Mouse (Mus musculus) embryonic fibroblast, embryonic 13.5 days (primary cell): ENCODE data around the gene Rsu1. TPM values are rescaled to one million over a fixed set of nuclear protein-coding genes. Genes with fewer than 3 reads are reported as not detected.

ENCODE experiments used
- H3K27ac ChIP-seq: 2 replicates; pipeline ENCODE4 v1.5.1; 2012; ENCODE audit warnings: low read length, control low read depth, inconsistent platforms; ENCODE audit not compliant: insufficient read depth
- H3K4me1 ChIP-seq: 2 replicates; pipeline ENCODE4 v1.6.1; 2011; ENCODE audit warnings: low read length; ENCODE audit not compliant: control insufficient read depth, insufficient read depth
- H3K4me3 ChIP-seq: 2 replicates; pipeline ENCODE4 v1.5.1; 2011; ENCODE audit warnings: mild to moderate bottlenecking, control low read depth, low read length; ENCODE audit not compliant: insufficient read depth
- CTCF ChIP-seq: IDR thresholded peaks from 2 replicates; pipeline ENCODE4 v1.5.1; 2011; ENCODE audit warnings: mild to moderate bottlenecking, control low read depth, low read length, moderate library complexity, borderline replicate concordance; ENCODE audit not compliant: insufficient read depth
- POLR2A ChIP-seq: IDR thresholded peaks from 2 replicates; pipeline ENCODE4 v1.6.1; 2011; ENCODE audit warnings: low read depth, mild to moderate bottlenecking, control low read depth, low read length, moderate library complexity
- polyA plus RNA-seq: library from polyadenylated mRNA; stranded (reverse); fragments of >200 nt; gene quantifications from 2 replicates; pipeline ENCODE4 v1.2.4, GENCODE M21; 2011; ENCODE audit warnings: low read depth; ENCODE audit not compliant: missing spikeins, insufficient read length

Gene Rsu1
- polyA plus RNA-seq, 1 experiment: 235 TPM

DNA sequence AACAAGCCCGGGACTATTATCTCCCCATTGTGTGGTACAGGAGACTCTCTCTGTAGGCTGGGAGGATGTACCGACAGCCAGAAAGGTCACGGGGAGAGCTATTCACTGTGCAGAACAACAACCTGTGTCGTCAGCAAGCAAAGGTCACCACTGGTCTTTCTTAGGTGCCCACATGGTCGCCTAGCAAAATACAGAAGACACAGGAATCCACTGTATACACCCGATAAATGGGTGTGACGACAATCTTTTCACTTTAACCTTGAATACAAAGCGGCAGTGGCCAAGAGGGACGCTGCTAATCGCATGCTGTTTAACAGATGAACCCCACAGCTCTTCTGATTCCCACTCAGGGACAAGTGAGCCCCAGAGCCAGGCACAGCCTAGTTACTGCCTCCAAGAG lies 141.4 kb downstream of the Rsu1 start:
- Histone ChIP-seq H3K4me1 (no peaks in the 10 kb centered on the region), H3K4me3 (no peak overlapping the region), H3K27ac (no peak overlapping the region)
- TF ChIP-seq POLR2A (no peak), CTCF (no peak)

DNA sequence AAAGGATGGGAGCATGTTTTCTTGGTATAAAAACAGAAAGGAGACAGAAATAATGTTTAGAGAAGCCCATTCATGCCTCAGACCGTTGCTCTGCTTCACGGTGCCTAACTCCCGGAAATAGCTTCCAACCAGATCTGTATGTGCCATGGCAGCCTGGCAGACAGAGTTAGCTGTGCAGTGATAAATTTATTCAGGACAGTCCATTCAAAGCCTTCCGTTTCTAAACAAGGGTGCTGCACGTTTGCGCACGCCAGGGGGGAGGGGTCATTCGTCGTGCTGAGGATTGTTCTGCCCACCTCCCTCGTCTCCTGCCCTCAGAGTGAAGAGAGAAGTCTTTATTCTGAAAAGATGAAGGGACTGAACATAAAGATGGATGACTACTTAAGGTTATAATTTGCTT lies 141.9 kb downstream of the Rsu1 start:
- Histone ChIP-seq H3K4me3 (no peak overlapping the region), H3K27ac (no peak overlapping the region), H3K4me1 (no peaks in the 10 kb centered on the region)
- no peak for TF ChIP-seq POLR2A
- no peak for TF ChIP-seq CTCF

DNA sequence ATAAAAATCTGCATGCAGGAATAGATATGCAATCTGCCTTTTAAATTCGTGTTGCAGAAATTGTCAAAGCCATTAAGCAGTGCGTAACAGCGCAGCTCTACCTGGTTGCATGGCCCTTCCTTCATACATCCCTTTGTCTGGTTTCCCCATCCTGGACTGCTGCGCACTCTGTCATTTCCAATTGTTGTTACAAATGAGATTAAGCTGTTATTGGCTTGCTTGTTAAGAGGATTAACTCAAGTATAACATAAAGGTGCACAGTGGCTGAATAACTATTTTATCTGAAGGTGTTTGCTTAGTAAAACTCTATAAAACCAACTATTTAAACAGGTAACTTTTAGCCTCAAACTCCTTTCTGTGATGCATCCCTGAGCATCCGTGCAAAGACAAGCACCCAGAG lies 150.8 kb downstream of the Rsu1 start:
- Histone ChIP-seq H3K27ac (no peak overlapping the region), H3K4me1 (no peaks in the 10 kb centered on the region), H3K4me3 (no peak overlapping the region)
- no peak for TF ChIP-seq POLR2A
- no peak for TF ChIP-seq CTCF

DNA sequence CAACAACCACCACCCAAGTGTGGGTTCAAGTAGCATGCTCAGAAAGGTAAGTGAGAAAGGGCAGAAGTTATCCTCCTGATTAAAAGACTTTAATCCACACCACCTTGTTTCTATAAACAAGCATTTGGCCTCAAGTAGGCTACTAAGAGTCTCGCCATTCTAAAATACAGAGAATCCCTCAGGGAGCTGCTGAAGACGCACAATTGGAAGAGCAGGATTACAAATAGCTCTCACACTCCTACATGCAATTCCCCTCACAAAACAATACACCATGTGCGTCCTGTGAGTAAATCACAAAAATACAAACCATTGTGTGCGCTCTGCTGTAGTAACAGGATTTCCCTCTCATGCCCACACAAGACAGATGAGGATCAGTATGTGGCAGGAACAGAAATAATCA lies 153.3 kb downstream of the Rsu1 start:
- no peaks in the 10 kb centered on the region for H3K4me1 ChIP-seq
- no peak overlapping the region for H3K4me3 ChIP-seq
- no peak for TF ChIP-seq CTCF
- no peak for TF ChIP-seq POLR2A
- no peak overlapping the region for H3K27ac ChIP-seq

DNA sequence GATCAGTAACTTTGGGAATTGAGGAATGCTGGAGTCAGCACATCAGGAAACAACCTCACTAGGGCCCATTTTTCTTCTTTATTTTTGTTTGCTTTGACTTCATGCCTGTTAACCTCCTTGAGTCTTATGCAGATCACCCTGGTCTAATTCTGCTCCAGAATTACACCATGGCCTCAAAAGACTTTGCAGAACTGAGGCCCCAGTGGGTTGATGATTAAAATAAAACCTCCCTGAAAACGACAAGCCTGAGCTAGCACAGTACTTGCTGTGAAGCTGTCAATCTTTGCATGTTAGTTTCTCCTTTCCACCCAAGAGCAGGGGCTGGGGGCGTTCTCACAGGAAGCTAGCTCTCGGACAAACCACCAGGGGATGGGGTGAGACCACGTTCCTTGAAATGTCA lies 164.7 kb downstream of the Rsu1 start:
- Histone ChIP-seq H3K4me1 (no peaks in the 10 kb centered on the region), H3K4me3 (no peak overlapping the region), H3K27ac (no peak overlapping the region)
- TF ChIP-seq CTCF: no peak
- no peak for TF ChIP-seq POLR2A

DNA sequence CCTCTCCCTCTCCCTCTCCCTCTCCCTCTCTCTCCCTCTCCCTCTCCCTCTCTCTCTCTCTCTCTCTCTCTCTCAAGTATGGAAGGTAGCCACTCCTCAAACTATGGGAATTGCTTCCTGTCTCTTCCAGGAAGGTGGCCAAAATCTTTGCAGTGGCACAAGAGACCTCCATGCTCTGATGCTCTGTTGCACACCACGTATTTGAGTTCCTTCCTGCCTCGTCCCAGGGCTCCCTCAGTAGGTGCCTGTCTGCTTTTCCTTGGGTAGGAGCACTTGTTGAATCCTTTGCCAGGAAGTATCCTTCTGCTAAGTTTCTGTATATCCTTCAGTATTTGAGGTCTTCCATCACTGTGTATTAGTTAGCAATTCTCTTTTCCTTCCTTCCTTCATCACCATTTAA lies 166.8 kb downstream of the Rsu1 start:
- H3K4me3 ChIP-seq: no peak overlapping the region
- TF ChIP-seq CTCF (no peak), POLR2A (no peak)
- H3K4me1 ChIP-seq: no peaks in the 10 kb centered on the region
- H3K27ac ChIP-seq: no peak overlapping the region

DNA sequence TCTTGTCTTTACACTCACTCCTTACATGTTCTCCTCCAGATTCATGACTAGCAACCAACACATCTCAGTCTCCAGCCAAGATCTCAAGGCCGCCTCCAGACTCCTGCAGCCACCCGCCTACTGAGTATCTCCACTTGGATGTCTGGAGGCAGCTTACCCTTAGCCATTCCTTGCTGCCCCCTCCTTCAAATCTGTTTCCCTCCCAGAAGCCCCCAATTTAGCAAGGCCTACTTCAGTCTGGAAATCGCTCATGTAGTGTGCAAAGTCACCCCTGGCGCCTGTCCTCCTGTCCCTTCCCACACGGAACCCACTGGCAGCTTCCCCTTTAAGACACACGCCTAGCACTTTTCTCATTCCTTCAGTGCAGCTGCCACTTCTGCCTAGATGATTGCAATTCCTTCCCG lies 167.4 kb downstream of the Rsu1 start:
- H3K27ac ChIP-seq: no peak overlapping the region
- H3K4me3 ChIP-seq: no peak overlapping the region
- TF ChIP-seq CTCF (no peak), POLR2A (no peak)
- no peaks in the 10 kb centered on the region for H3K4me1 ChIP-seq

DNA sequence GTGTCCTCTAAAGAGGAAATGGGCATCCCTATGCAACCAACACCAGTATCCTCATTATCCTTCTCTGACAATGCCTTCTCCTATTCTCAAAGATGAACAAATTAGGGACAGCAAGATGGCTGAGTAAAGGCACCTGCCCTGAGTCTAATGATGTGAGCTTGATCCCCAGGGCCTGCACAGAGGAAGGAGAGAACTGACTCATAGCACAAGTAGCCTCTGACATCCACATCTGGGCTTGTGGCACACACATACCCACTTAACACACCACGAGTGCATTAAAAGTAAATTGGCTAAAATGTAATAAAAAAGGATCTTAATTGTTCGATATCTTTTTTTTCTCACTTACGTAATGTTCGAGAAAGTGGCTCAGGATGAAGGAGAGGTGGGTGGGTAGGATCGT lies 177.2 kb downstream of the Rsu1 start:
- TF ChIP-seq POLR2A (no peak), CTCF (no peak)
- H3K4me1 ChIP-seq: 0 out of 2 replicates have a peak, but pooled peaks cover 3% of the 10 kb centered on the region
- H3K4me3 ChIP-seq: no peak overlapping the region
- H3K27ac ChIP-seq: no peak overlapping the region

DNA sequence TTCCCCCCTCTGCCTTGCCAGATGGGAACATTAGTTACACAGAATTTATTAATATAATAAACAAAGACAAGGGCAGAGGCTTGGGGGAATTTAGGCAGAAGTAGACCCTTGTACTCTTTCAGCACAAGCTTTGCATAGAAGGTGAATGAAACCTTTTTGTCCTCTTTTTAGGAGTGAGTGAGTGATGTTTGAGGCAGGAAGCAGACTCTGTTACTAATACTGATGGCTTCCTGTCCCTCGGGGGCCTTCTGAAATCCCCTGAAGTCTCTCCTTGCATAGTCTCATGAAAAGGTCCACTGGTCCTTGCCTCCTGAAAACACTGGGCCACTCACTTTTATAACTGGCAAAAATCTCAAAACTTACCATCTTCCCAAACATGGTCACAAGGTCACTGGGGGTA lies 177.6 kb downstream of the Rsu1 start:
- H3K4me1 ChIP-seq: 0 out of 2 replicates have a peak, but pooled peaks cover 3% of the 10 kb centered on the region
- no peak overlapping the region for H3K4me3 ChIP-seq
- H3K27ac ChIP-seq: no peak overlapping the region
- TF ChIP-seq POLR2A (no peak), CTCF (no peak)

DNA sequence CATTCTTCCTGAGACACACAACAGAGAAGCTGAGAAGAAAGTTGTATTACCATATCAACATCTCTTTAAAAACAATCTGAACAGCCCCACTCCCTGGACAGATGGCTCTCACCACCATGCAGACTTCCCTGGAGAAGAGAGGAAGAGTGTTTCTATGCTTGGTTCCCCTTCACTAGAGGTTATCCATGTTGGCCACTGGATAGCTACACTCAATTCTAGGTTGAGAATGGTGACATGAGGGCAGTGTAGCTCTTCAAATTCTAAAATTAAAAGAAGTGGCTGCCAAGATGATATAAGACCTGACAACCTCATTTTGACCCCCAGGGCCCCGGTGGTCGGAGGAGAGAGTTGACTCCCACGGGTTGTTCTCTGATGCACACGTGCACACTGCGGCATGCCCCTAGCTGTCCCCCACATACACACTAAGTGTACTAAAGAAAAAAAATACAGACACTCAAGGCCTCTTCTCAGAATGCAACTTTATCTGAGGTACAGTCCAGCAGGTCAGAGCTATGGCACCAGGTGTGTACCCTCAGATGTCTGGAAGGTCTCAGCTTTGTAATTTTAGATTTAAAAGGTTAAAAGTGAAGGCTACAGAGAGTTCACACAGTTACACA lies 179.7 kb downstream of the Rsu1 start:
- 0 out of 2 replicates have a peak, but pooled peaks cover 3% of the 10 kb centered on the region for H3K4me1 ChIP-seq
- no peak overlapping the region for H3K27ac ChIP-seq
- TF ChIP-seq CTCF: no peak
- TF ChIP-seq POLR2A: no peak
- no peak overlapping the region for H3K4me3 ChIP-seq

DNA sequence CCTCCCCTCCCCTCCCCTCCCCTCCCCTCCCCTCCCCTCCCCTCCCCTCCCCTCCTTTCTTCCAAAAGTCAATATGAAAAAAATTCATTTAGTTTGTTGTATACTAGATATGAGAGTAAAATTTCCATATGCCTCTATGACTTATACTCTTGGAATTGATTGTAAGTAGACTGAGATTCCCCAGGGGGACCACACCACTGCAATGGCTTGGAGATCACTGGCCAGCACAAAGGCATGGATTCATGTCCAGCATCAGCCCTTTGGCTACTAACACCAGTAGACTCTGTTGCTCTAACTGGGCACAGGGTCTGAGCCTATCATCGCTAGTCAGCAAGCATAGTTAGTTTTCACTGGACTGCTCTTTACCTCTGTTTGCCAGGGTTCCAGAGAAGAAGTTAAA lies 180.4 kb downstream of the Rsu1 start:
- no peak for TF ChIP-seq CTCF
- no peak for TF ChIP-seq POLR2A
- no peak overlapping the region for H3K27ac ChIP-seq
- H3K4me3 ChIP-seq: no peak overlapping the region
- 0 out of 2 replicates have a peak, but pooled peaks cover 3% of the 10 kb centered on the region for H3K4me1 ChIP-seq
